Mouse (Mus musculus): Measurements from ENCODE around the gene Olfr1480. TPM values are rescaled to one million over a fixed set of nuclear protein-coding genes. Genes with fewer than 3 reads are reported as not detected.

Gene Olfr1480
- not detected in 2 replicates for polyA plus RNA-seq (2012; ENCODE audit: insufficient read depth, low replicate concordance)

GRCm38 (mm10) chr19:13527613-13528012 lies at the start of gene Olfr1480:
Gene Olfr1480, plus strand, starts transcription at chr19:13527913.
- Histone ChIP-seq H3K36me3 (replicated peaks; ENCODE audit: low read length) (no peaks in the 10 kb centered on the region), H3K4me1 (no peaks in the 10 kb centered on the region), H3K27me3 (replicated peaks) (no peaks in the 10 kb centered on the region), H3K9me3 (peaks cover 8% of the 10 kb centered on the region), H3K4me3 (replicated peaks) (no peak within 1 kb of the TSS)
- no peak for TF ChIP-seq GATA1 (IDR thresholded peaks at IDR 0.05; ENCODE audit: borderline replicate concordance, low read length)
- TF ChIP-seq FLI1 (IDR thresholded peaks at IDR 0.05; ENCODE audit: low read length), result no peak

GRCm38 (mm10) chr19:13480096-13480495 lies 47.6 kb upstream of the Olfr1480 start, which contains the start of gene Olfr1475:
Gene Olfr1475, minus strand, starts transcription at chr19:13480196.
- no peaks in the 10 kb centered on the region for H3K9me3 ChIP-seq
- no peaks in the 10 kb centered on the region for H3K4me1 ChIP-seq
- TF ChIP-seq FLI1 (IDR thresholded peaks at IDR 0.05; ENCODE audit: low read length), result no peak
- no peak for TF ChIP-seq GATA1 (IDR thresholded peaks at IDR 0.05; ENCODE audit: borderline replicate concordance, low read length)
- H3K4me3 ChIP-seq (replicated peaks), result no peak within 1 kb of the TSS
- no peaks in the 10 kb centered on the region for H3K27me3 ChIP-seq (replicated peaks)
- no peaks in the 10 kb centered on the region for H3K36me3 ChIP-seq (replicated peaks; ENCODE audit: low read length)

- TF ChIP-seq GATA1 (IDR thresholded peaks at IDR 0.05; ENCODE audit: borderline replicate concordance, low read length) (no peak), FLI1 (IDR thresholded peaks at IDR 0.05; ENCODE audit: low read length) (no peak)
- Histone ChIP-seq H3K36me3 (replicated peaks; ENCODE audit: low read length) (no peaks in the 10 kb centered on the region), H3K4me3 (replicated peaks) (no peak within 1 kb of the TSS), H3K27me3 (replicated peaks) (no peaks in the 10 kb centered on the region), H3K9me3 (peaks cover 4% of the 10 kb centered on the region; the same call in 1 of the 2 replicates), H3K4me1 (no peaks in the 10 kb centered on the region)
Observed at GRCm38 (mm10) chr19:13500246-13500645, 27.5 kb upstream of the Olfr1480 start, which contains the start of gene Olfr1477. Gene Olfr1477, plus strand, starts transcription at chr19:13500546.

Other genes starting within 250 kb of the Olfr1480 start
- not detected in 2 replicates for gene Olfr1465, start 212.4 kb upstream of the Olfr1480 start, polyA plus RNA-seq (2012; ENCODE audit: insufficient read depth, low replicate concordance)
- not detected in 2 replicates for gene Olfr1466, start 189.1 kb upstream of the Olfr1480 start, polyA plus RNA-seq (2012; ENCODE audit: insufficient read depth, low replicate concordance)
- gene Olfr1467, start 165.7 kb upstream of the Olfr1480 start, polyA plus RNA-seq (2012; ENCODE audit: insufficient read depth, low replicate concordance), result not detected in 2 replicates
- gene Olfr1469, start 120.1 kb upstream of the Olfr1480 start, polyA plus RNA-seq (2012; ENCODE audit: insufficient read depth, low replicate concordance), result not detected in 2 replicates
- gene Olfr1471, start 84.5 kb upstream of the Olfr1480 start, polyA plus RNA-seq (2012; ENCODE audit: insufficient read depth, low replicate concordance), result not detected in 2 replicates
- not detected in 2 replicates for gene Olfr1472, start 71.8 kb upstream of the Olfr1480 start, polyA plus RNA-seq (2012; ENCODE audit: insufficient read depth, low replicate concordance)
- gene Olfr1474, start 58.3 kb upstream of the Olfr1480 start, polyA plus RNA-seq (2012; ENCODE audit: insufficient read depth, low replicate concordance), result not detected in 2 replicates
- gene Olfr1475, start 47.7 kb upstream of the Olfr1480 start, polyA plus RNA-seq (2012; ENCODE audit: insufficient read depth, low replicate concordance), result not detected in 2 replicates
- gene Olfr1477, start 27.4 kb upstream of the Olfr1480 start, polyA plus RNA-seq (2012; ENCODE audit: insufficient read depth, low replicate concordance), result not detected in 2 replicates
- not detected in 2 replicates for gene Olfr1484, start 55.6 kb downstream of the Olfr1480 start, polyA plus RNA-seq (2012; ENCODE audit: insufficient read depth, low replicate concordance)
- gene Olfr1487, start 89.5 kb downstream of the Olfr1480 start, polyA plus RNA-seq (2012; ENCODE audit: insufficient read depth, low replicate concordance), result not detected in 2 replicates
- not detected in 2 replicates for gene Olfr1489, start 103.7 kb downstream of the Olfr1480 start, polyA plus RNA-seq (2012; ENCODE audit: insufficient read depth, low replicate concordance)
- gene Olfr1490, start 123.2 kb downstream of the Olfr1480 start, polyA plus RNA-seq (2012; ENCODE audit: insufficient read depth, low replicate concordance), result not detected in 2 replicates
- gene Olfr1491, start 169.4 kb downstream of the Olfr1480 start, polyA plus RNA-seq (2012; ENCODE audit: insufficient read depth, low replicate concordance), result not detected in 2 replicates
- not detected in 2 replicates for gene Olfr1493-ps1, start 195.4 kb downstream of the Olfr1480 start, polyA plus RNA-seq (2012; ENCODE audit: insufficient read depth, low replicate concordance)
- gene Olfr1494, start 211.8 kb downstream of the Olfr1480 start, polyA plus RNA-seq (2012; ENCODE audit: insufficient read depth, low replicate concordance), result not detected in 2 replicates
- gene Olfr1495, start 236.7 kb downstream of the Olfr1480 start, polyA plus RNA-seq (2012; ENCODE audit: insufficient read depth, low replicate concordance), result not detected in 2 replicates
- gene Olfr1496, start 250.0 kb downstream of the Olfr1480 start, polyA plus RNA-seq (2012; ENCODE audit: insufficient read depth, low replicate concordance), result not detected in 2 replicates